Mouse (Mus musculus): ENCODE measurements around the gene Gmeb1. TPM values are rescaled to one million over a fixed set of nuclear protein-coding genes. Genes with fewer than 3 reads are reported as not detected.
A peak's percentile ranks its signal among the peaks of the same experiment; 100 is the strongest.

The Gmeb1 gene
- polyA plus RNA-seq, 1 experiment from 2014 or later: 34.9 TPM

DNA sequence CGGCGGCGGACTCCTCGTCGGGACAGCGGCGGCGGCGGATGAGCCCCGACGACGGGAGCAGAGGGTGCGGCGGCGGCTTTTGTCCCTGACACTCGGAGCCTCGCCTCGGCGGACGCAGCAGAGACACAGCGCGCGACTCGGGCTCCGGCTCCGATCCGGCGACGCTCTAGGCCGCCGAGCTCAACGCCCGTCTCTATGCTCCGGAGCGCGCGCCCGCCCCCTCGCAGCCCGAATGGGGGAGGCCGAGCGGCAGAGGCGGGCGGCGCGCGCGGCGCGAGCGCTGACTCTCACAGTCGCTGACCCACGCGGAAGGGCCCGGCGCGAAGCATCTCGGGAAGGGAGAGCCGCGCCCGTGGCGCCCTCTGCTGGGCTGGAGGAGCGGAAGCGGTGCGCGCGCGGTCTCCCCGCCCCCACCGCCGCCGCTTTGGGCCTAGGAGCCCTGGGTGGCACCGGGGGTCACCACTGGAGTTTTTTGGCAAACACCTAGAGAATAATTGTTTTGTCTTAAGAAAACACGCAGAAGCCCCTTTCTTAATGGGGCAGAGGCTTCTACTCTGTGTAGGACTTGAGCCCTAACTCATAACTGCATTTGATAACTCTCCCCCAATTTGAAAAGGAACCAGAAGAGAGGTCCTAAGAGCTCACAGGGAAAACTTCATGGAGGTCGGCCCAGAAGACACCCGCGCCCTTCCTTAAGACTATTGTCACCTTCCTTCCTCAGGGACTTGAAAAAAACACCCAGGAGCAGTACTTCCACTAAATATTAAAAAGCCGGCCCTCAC lies 49.3 kb downstream of the Gmeb1 start, which contains the start of gene Ythdf2:
TSS of gene Ythdf2 (minus strand) at position 351 of the 782 bp plus-strand sequence.
- Histone ChIP-seq H3K36me3 (replicated peaks; ENCODE audit: control insufficient read depth, insufficient read depth, low read depth, low read length) (peaks cover 3% of the 10 kb centered on the region; the same call in 1 of the 2 replicates), H3K27me3 (ENCODE audit: control insufficient read depth, insufficient read depth, low read length) (no peaks in the 10 kb centered on the region), H3K4me2 (ENCODE audit: low read depth, low read length) (peak within 1 kb of the TSS; percentile 78), H3K9me3 (replicated peaks; ENCODE audit: control insufficient read depth, low read length) (no peaks in the 10 kb centered on the region), H3K4me3 (ENCODE audit: low read depth, low read length) (peak within 1 kb of the TSS; percentile 96), H3K4me1 (ENCODE audit: control insufficient read depth, insufficient read depth, low read length) (no peaks in the 10 kb centered on the region), H3K9ac (replicated peaks; ENCODE audit: low read length) (peak within 1 kb of the TSS; percentile 99), H3K27ac (replicated peaks; ENCODE audit: low read depth, low read length) (peak within 1 kb of the TSS; percentile 89)
- DNase-seq (ENCODE audit: low spot score): peak; percentile 99
- under 1% methylated on average over 78 of the region's 78 CpGs for WGBS
- peak; percentile 94 for ATAC-seq (replicated peaks; ENCODE audit: insufficient number of reproducible peaks, low FRiP score, low TSS enrichment, low read depth)

DNA sequence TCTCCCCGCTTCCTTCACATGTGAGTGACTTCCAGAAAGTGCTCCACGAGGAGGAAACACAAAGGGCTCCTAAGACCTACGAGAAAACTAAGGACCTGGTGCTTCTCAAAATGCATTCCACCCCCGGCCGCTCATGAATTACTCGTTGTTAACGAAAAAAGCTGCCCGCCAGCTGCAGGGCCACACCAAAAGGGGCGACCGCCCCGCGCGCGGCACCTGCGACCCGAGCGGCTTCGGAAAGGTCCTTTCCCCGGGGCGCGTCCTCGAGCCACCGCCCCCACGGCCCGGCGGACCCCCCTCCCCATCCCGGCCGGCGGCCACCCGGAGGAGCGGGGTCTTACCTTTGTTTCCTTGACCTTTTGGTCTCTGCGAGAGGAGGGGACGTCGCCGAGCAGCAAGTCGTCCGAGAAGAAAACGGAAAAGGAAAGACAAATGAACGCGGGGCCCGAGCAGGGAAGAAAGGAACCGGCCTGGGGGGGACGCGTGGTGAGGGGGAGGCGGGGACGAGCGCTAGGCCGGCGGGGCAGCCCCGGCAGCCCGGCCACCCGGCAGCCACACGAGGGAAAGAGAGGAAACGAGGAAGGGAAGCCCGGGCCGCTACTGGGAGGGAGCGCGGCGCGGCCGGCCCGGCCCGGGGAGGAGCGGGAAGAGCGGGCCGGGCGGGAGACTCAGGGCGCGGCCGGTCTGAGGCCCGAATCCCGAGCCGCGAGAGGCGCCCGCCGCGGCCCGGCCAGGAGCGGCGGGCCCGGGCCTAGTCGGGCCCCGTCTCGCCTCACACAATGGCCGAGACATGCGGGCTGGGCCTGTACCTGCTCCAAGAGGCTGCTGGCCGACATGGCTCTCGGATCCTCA lies 50.1 kb downstream of the Gmeb1 start:
- Histone ChIP-seq H3K4me2 (ENCODE audit: low read depth, low read length) (peak overlapping the region; percentile 78), H3K4me3 (ENCODE audit: low read depth, low read length) (peak overlapping the region; percentile 96), H3K36me3 (replicated peaks; ENCODE audit: control insufficient read depth, insufficient read depth, low read depth, low read length) (peaks cover 3% of the 10 kb centered on the region; the same call in 1 of the 2 replicates), H3K9me3 (replicated peaks; ENCODE audit: control insufficient read depth, low read length) (no peaks in the 10 kb centered on the region), H3K4me1 (ENCODE audit: control insufficient read depth, insufficient read depth, low read length) (no peaks in the 10 kb centered on the region), H3K27ac (replicated peaks; ENCODE audit: low read depth, low read length) (peak overlapping the region; percentile 89), H3K27me3 (ENCODE audit: control insufficient read depth, insufficient read depth, low read length) (no peaks in the 10 kb centered on the region), H3K9ac (replicated peaks; ENCODE audit: low read length) (peak overlapping the region; percentile 99)
- peak; percentile 44 for DNase-seq (ENCODE audit: low spot score)
- peak; percentile 84 for ATAC-seq (replicated peaks; ENCODE audit: insufficient number of reproducible peaks, low FRiP score, low TSS enrichment, low read depth)
- WGBS: under 1% methylated on average over 57 of the region's 89 CpGs

DNA sequence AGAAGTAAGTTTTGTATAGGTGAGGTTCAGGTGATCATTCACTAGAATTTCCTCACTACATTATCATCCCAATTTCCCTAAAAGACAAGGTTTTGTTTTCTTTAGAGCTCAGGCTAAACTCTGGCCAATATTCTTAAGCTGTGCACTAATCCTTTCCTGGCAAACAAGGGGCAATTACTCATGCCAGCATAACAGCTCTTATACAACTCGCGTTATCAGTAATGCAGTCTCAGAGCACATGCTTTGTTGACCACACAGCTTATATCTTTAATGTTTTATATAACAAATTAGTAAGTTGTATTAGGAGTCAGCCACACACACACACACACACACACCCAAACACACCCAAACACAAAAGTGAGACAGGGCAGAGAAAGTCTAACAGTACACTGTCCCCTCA lies 51.1 kb downstream of the Gmeb1 start:
- Histone ChIP-seq H3K9ac (replicated peaks; ENCODE audit: low read length) (peak overlapping the region; percentile 99), H3K9me3 (replicated peaks; ENCODE audit: control insufficient read depth, low read length) (no peaks in the 10 kb centered on the region), H3K27me3 (ENCODE audit: control insufficient read depth, insufficient read depth, low read length) (no peaks in the 10 kb centered on the region), H3K36me3 (replicated peaks; ENCODE audit: control insufficient read depth, insufficient read depth, low read depth, low read length) (peaks cover 3% of the 10 kb centered on the region; the same call in 1 of the 2 replicates), H3K4me2 (ENCODE audit: low read depth, low read length) (peak overlapping the region; percentile 78), H3K27ac (replicated peaks; ENCODE audit: low read depth, low read length) (no peak overlapping the region), H3K4me3 (ENCODE audit: low read depth, low read length) (peak overlapping the region; percentile 96), H3K4me1 (ENCODE audit: control insufficient read depth, insufficient read depth, low read length) (no peaks in the 10 kb centered on the region)
- ATAC-seq (replicated peaks; ENCODE audit: insufficient number of reproducible peaks, low FRiP score, low TSS enrichment, low read depth) (no peak), DNase-seq (ENCODE audit: low spot score) (no peak)
- 57% methylated on average over 2 of the region's 2 CpGs for WGBS

DNA sequence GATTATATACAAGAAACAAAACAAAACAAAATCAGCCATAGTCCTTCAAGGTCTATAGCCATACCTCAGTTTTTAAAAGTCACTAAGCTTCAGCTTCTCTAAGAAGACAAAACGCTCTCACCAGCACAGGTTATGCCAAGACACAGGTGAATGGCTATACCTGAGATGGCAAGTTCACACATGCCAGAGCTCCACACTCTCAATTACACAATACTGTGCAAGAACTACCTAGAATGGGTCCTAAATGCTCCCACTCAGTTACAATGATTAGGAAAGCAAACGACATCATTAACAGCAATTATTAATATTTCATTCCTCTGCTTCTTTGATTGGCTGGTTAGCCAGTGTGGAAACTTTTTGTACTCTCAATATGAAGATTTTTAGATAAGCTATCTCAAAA lies 52.1 kb downstream of the Gmeb1 start:
- 86% methylated on average over 2 of the region's 2 CpGs for WGBS
- Histone ChIP-seq H3K4me2 (ENCODE audit: low read depth, low read length) (no peak overlapping the region), H3K4me3 (ENCODE audit: low read depth, low read length) (no peak overlapping the region), H3K9ac (replicated peaks; ENCODE audit: low read length) (no peak overlapping the region), H3K4me1 (ENCODE audit: control insufficient read depth, insufficient read depth, low read length) (no peaks in the 10 kb centered on the region), H3K27ac (replicated peaks; ENCODE audit: low read depth, low read length) (no peak overlapping the region), H3K9me3 (replicated peaks; ENCODE audit: control insufficient read depth, low read length) (no peaks in the 10 kb centered on the region), H3K36me3 (replicated peaks; ENCODE audit: control insufficient read depth, insufficient read depth, low read depth, low read length) (peaks cover 7% of the 10 kb centered on the region; the same call in 1 of the 2 replicates), H3K27me3 (ENCODE audit: control insufficient read depth, insufficient read depth, low read length) (no peaks in the 10 kb centered on the region)
- no peak for DNase-seq (ENCODE audit: low spot score)
- ATAC-seq (replicated peaks; ENCODE audit: insufficient number of reproducible peaks, low FRiP score, low TSS enrichment, low read depth): no peak

DNA sequence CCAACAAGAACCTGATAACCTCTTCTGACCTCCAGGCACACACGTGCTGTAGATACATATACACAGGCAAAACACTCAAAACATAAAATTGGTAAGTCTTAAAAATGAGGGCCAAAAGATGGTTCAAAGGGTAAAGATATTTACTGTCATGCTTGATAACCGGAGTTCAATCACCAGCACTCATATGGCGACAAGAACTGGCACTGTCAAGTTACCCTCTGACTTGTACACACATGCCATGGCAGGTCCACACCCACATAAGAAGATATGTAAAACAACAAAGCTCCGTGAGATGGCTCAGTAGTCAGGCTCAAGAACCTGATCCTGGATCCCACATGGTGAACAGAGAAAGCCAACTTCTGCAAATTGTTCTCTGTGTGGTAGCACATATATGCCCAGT lies 54.1 kb downstream of the Gmeb1 start:
- ATAC-seq (replicated peaks; ENCODE audit: insufficient number of reproducible peaks, low FRiP score, low TSS enrichment, low read depth) (no peak), DNase-seq (ENCODE audit: low spot score) (no peak)
- Histone ChIP-seq H3K27ac (replicated peaks; ENCODE audit: low read depth, low read length) (no peak overlapping the region), H3K4me3 (ENCODE audit: low read depth, low read length) (no peak overlapping the region), H3K27me3 (ENCODE audit: control insufficient read depth, insufficient read depth, low read length) (no peaks in the 10 kb centered on the region), H3K9me3 (replicated peaks; ENCODE audit: control insufficient read depth, low read length) (no peaks in the 10 kb centered on the region), H3K4me2 (ENCODE audit: low read depth, low read length) (no peak overlapping the region), H3K9ac (replicated peaks; ENCODE audit: low read length) (no peak overlapping the region), H3K4me1 (ENCODE audit: control insufficient read depth, insufficient read depth, low read length) (no peaks in the 10 kb centered on the region), H3K36me3 (replicated peaks; ENCODE audit: control insufficient read depth, insufficient read depth, low read depth, low read length) (peaks cover 11% of the 10 kb centered on the region)
- 96% methylated on average over 4 of the region's 4 CpGs for WGBS

DNA sequence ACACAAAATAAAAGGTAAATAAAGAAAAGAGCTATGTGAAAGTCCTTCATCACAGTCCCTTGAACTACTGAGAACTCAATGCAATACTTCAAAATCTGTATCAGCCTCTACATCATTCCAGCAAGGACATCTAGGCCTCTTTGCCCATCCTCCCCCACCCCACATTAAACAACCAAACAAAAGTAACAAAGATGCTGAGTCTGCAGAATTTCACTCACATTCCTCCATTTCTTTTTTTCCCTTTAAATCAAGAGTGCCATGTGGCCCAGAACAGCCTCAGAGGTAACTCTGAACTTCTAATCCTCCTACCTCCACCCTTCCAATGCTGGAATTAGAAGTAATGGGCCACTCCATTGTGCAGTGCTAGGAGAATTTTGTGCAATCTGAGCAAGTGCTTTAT lies 62.6 kb downstream of the Gmeb1 start:
- H3K4me2 ChIP-seq (ENCODE audit: low read depth, low read length): no peak overlapping the region
- H3K27me3 ChIP-seq (ENCODE audit: control insufficient read depth, insufficient read depth, low read length): no peaks in the 10 kb centered on the region
- no peak overlapping the region for H3K4me3 ChIP-seq (ENCODE audit: low read depth, low read length)
- ATAC-seq (replicated peaks; ENCODE audit: insufficient number of reproducible peaks, low FRiP score, low TSS enrichment, low read depth): no peak
- H3K36me3 ChIP-seq (replicated peaks; ENCODE audit: control insufficient read depth, insufficient read depth, low read depth, low read length): peaks cover 7% of the 10 kb centered on the region
- H3K27ac ChIP-seq (replicated peaks; ENCODE audit: low read depth, low read length): no peak overlapping the region
- no peaks in the 10 kb centered on the region for H3K4me1 ChIP-seq (ENCODE audit: control insufficient read depth, insufficient read depth, low read length)
- H3K9me3 ChIP-seq (replicated peaks; ENCODE audit: control insufficient read depth, low read length): no peaks in the 10 kb centered on the region
- no peak overlapping the region for H3K9ac ChIP-seq (replicated peaks; ENCODE audit: low read length)
- DNase-seq (ENCODE audit: low spot score): no peak

DNA sequence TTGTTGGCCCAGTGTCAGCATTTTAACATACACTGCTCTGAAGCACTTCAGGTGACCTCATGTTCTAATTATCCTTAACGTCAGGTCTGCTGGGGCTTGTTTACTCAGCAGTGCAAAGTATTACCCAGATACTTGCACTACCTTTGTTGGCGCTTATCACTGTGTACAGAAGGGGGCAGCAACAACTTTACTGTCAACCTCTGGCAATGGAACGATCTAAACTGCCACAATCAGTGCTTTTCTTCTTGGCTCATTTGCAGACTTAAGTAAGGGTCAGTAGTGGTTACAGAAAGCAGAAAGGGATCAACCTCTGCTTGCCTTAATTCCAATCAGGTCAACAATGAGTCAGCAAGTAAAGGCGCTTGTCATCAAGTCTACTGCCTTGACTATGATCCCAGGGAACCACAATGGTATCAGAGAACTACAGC lies 63.1 kb downstream of the Gmeb1 start:
- Histone ChIP-seq H3K36me3 (replicated peaks; ENCODE audit: control insufficient read depth, insufficient read depth, low read depth, low read length) (peaks cover 4% of the 10 kb centered on the region), H3K4me2 (ENCODE audit: low read depth, low read length) (no peak overlapping the region), H3K4me3 (ENCODE audit: low read depth, low read length) (no peak overlapping the region), H3K4me1 (ENCODE audit: control insufficient read depth, insufficient read depth, low read length) (no peaks in the 10 kb centered on the region), H3K9me3 (replicated peaks; ENCODE audit: control insufficient read depth, low read length) (no peaks in the 10 kb centered on the region), H3K27ac (replicated peaks; ENCODE audit: low read depth, low read length) (no peak overlapping the region), H3K9ac (replicated peaks; ENCODE audit: low read length) (no peak overlapping the region), H3K27me3 (ENCODE audit: control insufficient read depth, insufficient read depth, low read length) (no peaks in the 10 kb centered on the region)
- no peak for ATAC-seq (replicated peaks; ENCODE audit: insufficient number of reproducible peaks, low FRiP score, low TSS enrichment, low read depth)
- 65% methylated on average over 4 of the region's 4 CpGs for whole genome bisulfite sequencing
- no peak for DNase-seq (ENCODE audit: low spot score)

DNA sequence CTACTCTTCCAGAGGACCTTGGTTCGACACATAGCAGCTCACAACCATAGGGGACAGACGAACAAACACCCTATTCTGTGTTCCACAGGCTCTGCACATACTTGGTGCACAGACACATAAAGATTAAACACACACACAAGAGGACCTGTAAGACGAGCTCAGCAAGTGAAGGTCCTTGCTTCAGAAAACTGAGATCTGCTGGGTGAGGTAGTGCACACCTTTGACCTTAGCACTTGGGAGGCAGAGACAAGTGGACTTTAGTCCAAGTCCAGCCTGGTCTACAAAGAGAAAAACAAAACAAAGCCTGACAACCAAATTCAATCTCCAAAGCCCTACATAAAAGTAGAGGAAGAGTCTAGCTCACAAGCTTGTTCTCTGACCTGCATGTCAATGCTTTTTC lies 66.4 kb downstream of the Gmeb1 start:
- no peak for ATAC-seq (replicated peaks; ENCODE audit: insufficient number of reproducible peaks, low FRiP score, low TSS enrichment, low read depth)
- Histone ChIP-seq H3K36me3 (replicated peaks; ENCODE audit: control insufficient read depth, insufficient read depth, low read depth, low read length) (no peaks in the 10 kb centered on the region; the same call in 1 of the 2 replicates), H3K27ac (replicated peaks; ENCODE audit: low read depth, low read length) (no peak overlapping the region), H3K27me3 (ENCODE audit: control insufficient read depth, insufficient read depth, low read length) (no peaks in the 10 kb centered on the region), H3K9ac (replicated peaks; ENCODE audit: low read length) (no peak overlapping the region), H3K4me3 (ENCODE audit: low read depth, low read length) (no peak overlapping the region), H3K9me3 (replicated peaks; ENCODE audit: control insufficient read depth, low read length) (no peaks in the 10 kb centered on the region), H3K4me1 (ENCODE audit: control insufficient read depth, insufficient read depth, low read length) (no peaks in the 10 kb centered on the region), H3K4me2 (ENCODE audit: low read depth, low read length) (no peak overlapping the region)
- DNase-seq (ENCODE audit: low spot score): no peak
- WGBS: 93% methylated on average over 3 of the region's 3 CpGs
